Mouse (Mus musculus): Measurements from ENCODE around the gene Acot7. TPM values are rescaled to one million over a fixed set of nuclear protein-coding genes. Genes with fewer than 3 reads are reported as not detected.

Acot7 gene
- polyA plus RNA-seq (2015; fragmentation: Nextera tagmentation; extraction: Ambion mirVana), result 427 and 433 TPM in 2 replicates

GRCm38 (mm10) chr4:152177537-152178343, at the start of gene Acot7:
Gene Acot7, plus strand, starts transcription at chr4:152178134.
- Histone ChIP-seq H3K4me1 (replicated peaks) (peaks cover 28% of the 10 kb centered on the region), H3K4me2 (peak within 1 kb of the TSS; percentile 96), H3K9me3 (no peaks in the 10 kb centered on the region), H3K4me3 (peak within 1 kb of the TSS; percentile 84), H3K36me3 (no peaks in the 10 kb centered on the region), H3K27me3 (peaks cover 2% of the 10 kb centered on the region; the same call in 1 of the 2 replicates), H3K9ac (peak within 1 kb of the TSS; percentile 80), H3K27ac (replicated peaks) (peak within 1 kb of the TSS; percentile 90)
- under 1% methylated on average over 91 of the region's 108 CpGs for WGBS
- peak; percentile 97 for ATAC-seq (ENCODE audit: low FRiP score, low read depth)

- H3K9ac ChIP-seq, result no peak overlapping the region
- 49% methylated on average over 5 of the region's 5 CpGs for WGBS
Observed at GRCm38 (mm10) chr4:152128784-152129183, 49.1 kb upstream of the Acot7 start.

GRCm38 (mm10) chr4:152129395-152129930, 48.5 kb upstream of the Acot7 start:
- no peak overlapping the region for H3K9ac ChIP-seq
- H3K4me1 ChIP-seq (replicated peaks), result peaks cover 43% of the 10 kb centered on the region
- H3K27me3 ChIP-seq, result peaks cover 96% of the 10 kb centered on the region
- H3K4me2 ChIP-seq, result no peak overlapping the region
- no peaks in the 10 kb centered on the region for H3K9me3 ChIP-seq
- no peaks in the 10 kb centered on the region for H3K36me3 ChIP-seq
- no peak for ATAC-seq (ENCODE audit: low FRiP score, low read depth)
- WGBS, result 21% methylated on average over 13 of the region's 13 CpGs
- H3K27ac ChIP-seq (replicated peaks), result no peak overlapping the region
- no peak overlapping the region for H3K4me3 ChIP-seq

More at GRCm38 (mm10) chr4:152128784-152129183, 49.1 kb upstream of the Acot7 start:
- Histone ChIP-seq H3K27ac (replicated peaks) (no peak overlapping the region), H3K4me2 (no peak overlapping the region), H3K4me3 (no peak overlapping the region), H3K9me3 (no peaks in the 10 kb centered on the region), H3K27me3 (peaks cover 96% of the 10 kb centered on the region), H3K36me3 (no peaks in the 10 kb centered on the region), H3K4me1 (replicated peaks) (peaks cover 43% of the 10 kb centered on the region)
- ATAC-seq (ENCODE audit: low FRiP score, low read depth), result no peak

- Histone ChIP-seq H3K27me3 (peaks cover 84% of the 10 kb centered on the region), H3K4me2 (peak overlapping the region; percentile 53), H3K27ac (replicated peaks) (0 out of 2 replicates have a peak overlapping the region, but pooled peaks have one; percentile 33), H3K4me3 (peak overlapping the region; percentile 31), H3K36me3 (no peaks in the 10 kb centered on the region), H3K9me3 (no peaks in the 10 kb centered on the region), H3K4me1 (replicated peaks) (peaks cover 33% of the 10 kb centered on the region), H3K9ac (no peak overlapping the region)
- under 1% methylated on average over 85 of the region's 85 CpGs for WGBS
- ATAC-seq (ENCODE audit: low FRiP score, low read depth), result peak; percentile 78
Observed at GRCm38 (mm10) chr4:152130771-152131653, 46.9 kb upstream of the Acot7 start.

GRCm38 (mm10) chr4:152131809-152132771, 45.8 kb upstream of the Acot7 start:
- ATAC-seq (ENCODE audit: low FRiP score, low read depth), result no peak; the same call in 1 of the 2 replicates
- Histone ChIP-seq H3K4me2 (peak overlapping the region; percentile 53), H3K4me3 (peak overlapping the region; percentile 31; the same call in 1 of the 2 replicates), H3K4me1 (replicated peaks) (peaks cover 25% of the 10 kb centered on the region), H3K27ac (replicated peaks) (no peak overlapping the region), H3K9me3 (no peaks in the 10 kb centered on the region), H3K36me3 (no peaks in the 10 kb centered on the region), H3K27me3 (peaks cover 77% of the 10 kb centered on the region), H3K9ac (no peak overlapping the region)
- 5% methylated on average over 50 of the region's 50 CpGs for WGBS

- H3K9me3 ChIP-seq, result no peaks in the 10 kb centered on the region
- H3K9ac ChIP-seq, result no peak overlapping the region
- 28% methylated on average over 10 of the region's 10 CpGs for WGBS
- no peak overlapping the region for H3K4me3 ChIP-seq
- no peak for ATAC-seq (ENCODE audit: low FRiP score, low read depth)
- no peak overlapping the region for H3K4me2 ChIP-seq
- H3K36me3 ChIP-seq, result no peaks in the 10 kb centered on the region
- H3K27me3 ChIP-seq, result peaks cover 71% of the 10 kb centered on the region
- no peak overlapping the region for H3K27ac ChIP-seq (replicated peaks)
- H3K4me1 ChIP-seq (replicated peaks), result peaks cover 25% of the 10 kb centered on the region
Observed at GRCm38 (mm10) chr4:152132772-152133169, 45.2 kb upstream of the Acot7 start.

- no peak for ATAC-seq (ENCODE audit: low FRiP score, low read depth)
- no peak overlapping the region for H3K9ac ChIP-seq
- no peaks in the 10 kb centered on the region for H3K36me3 ChIP-seq
- 54% methylated on average over 5 of the region's 5 CpGs for WGBS
- H3K4me2 ChIP-seq, result no peak overlapping the region
- no peak overlapping the region for H3K27ac ChIP-seq (replicated peaks)
- H3K4me1 ChIP-seq (replicated peaks), result peaks cover 27% of the 10 kb centered on the region
- H3K27me3 ChIP-seq, result peaks cover 66% of the 10 kb centered on the region
- no peaks in the 10 kb centered on the region for H3K9me3 ChIP-seq
- H3K4me3 ChIP-seq, result no peak overlapping the region
Observed at GRCm38 (mm10) chr4:152133213-152133612, 44.7 kb upstream of the Acot7 start.

GRCm38 (mm10) chr4:152134507-152134906, 43.4 kb upstream of the Acot7 start:
- Histone ChIP-seq H3K36me3 (no peaks in the 10 kb centered on the region), H3K9me3 (no peaks in the 10 kb centered on the region), H3K4me3 (no peak overlapping the region), H3K27me3 (peaks cover 60% of the 10 kb centered on the region), H3K9ac (no peak overlapping the region), H3K4me2 (no peak overlapping the region), H3K27ac (replicated peaks) (no peak overlapping the region), H3K4me1 (replicated peaks) (peaks cover 34% of the 10 kb centered on the region)
- no peak for ATAC-seq (ENCODE audit: low FRiP score, low read depth)

- no peak overlapping the region for H3K9ac ChIP-seq
- H3K27ac ChIP-seq (replicated peaks), result no peak overlapping the region
- H3K36me3 ChIP-seq, result no peaks in the 10 kb centered on the region
- no peak overlapping the region for H3K4me2 ChIP-seq
- peaks cover 58% of the 10 kb centered on the region for H3K27me3 ChIP-seq
- H3K9me3 ChIP-seq, result no peaks in the 10 kb centered on the region
- 85% methylated on average over 12 of the region's 12 CpGs for WGBS
- no peak overlapping the region for H3K4me3 ChIP-seq
- no peak for ATAC-seq (ENCODE audit: low FRiP score, low read depth)
- H3K4me1 ChIP-seq (replicated peaks), result peaks cover 32% of the 10 kb centered on the region
Observed at GRCm38 (mm10) chr4:152135363-152135762, 42.6 kb upstream of the Acot7 start.

- peaks cover 58% of the 10 kb centered on the region for H3K27me3 ChIP-seq
- no peak for ATAC-seq (ENCODE audit: low FRiP score, low read depth)
Observed at GRCm38 (mm10) chr4:152136112-152136875, 41.6 kb upstream of the Acot7 start.

More at GRCm38 (mm10) chr4:152136112-152136875, 41.6 kb upstream of the Acot7 start:
- 29% methylated on average over 6 of the region's 6 CpGs for WGBS
- no peak overlapping the region for H3K27ac ChIP-seq (replicated peaks)
- H3K4me1 ChIP-seq (replicated peaks), result peaks cover 23% of the 10 kb centered on the region
- no peaks in the 10 kb centered on the region for H3K9me3 ChIP-seq
- H3K4me2 ChIP-seq, result no peak overlapping the region
- no peak overlapping the region for H3K4me3 ChIP-seq
- H3K9ac ChIP-seq, result no peak overlapping the region
- no peaks in the 10 kb centered on the region for H3K36me3 ChIP-seq
